19 mouse cellular contexts compared by ENCODE assay signal in the genomic region with DNA sequence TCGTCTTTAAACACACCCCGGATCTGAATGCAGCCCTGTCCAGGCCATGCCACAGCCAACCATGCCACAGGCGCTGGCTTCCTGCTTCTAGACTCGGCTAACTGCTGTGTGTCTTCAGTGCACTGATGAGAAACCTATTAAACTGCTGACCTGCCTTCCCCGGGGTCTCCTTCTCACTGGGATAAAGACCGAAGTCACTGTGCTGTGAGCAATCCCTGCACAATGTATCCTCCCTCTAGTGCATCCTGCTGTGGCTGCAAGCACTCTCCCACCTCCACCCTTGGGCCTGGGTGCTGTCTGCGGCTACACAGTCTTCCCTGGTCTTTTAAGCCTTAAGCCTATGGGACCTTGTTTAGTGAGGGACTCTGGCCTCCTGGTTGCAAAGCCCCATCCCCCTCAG. TPM values are rescaled to one million over a fixed set of nuclear protein-coding genes. Genes with fewer than 3 reads are reported as not detected.
DNase-seq lines count a peak whose midpoint lies in the region; ATAC-seq and TF ChIP-seq lines count a peak whose summit lies in the region.
"Had no signal": no experiment of that assay in that cellular context is flagged by ENCODE, and none has a peak within 500 bp of the region (broad histone marks: within the 10 kb centered on the region; RNA-seq: fewer than 3 reads in every experiment).

No protein-coding gene starts in this region.

- H3K9ac ChIP-seq in forebrain, postnatal 0 days = no peak overlapping the region
- 0 out of 2 replicates have a peak overlapping the region, but pooled peaks have one; percentile 1 for H3K9ac ChIP-seq in intestine, embryonic 16.5 days (ENCODE audit: low read depth, low read length)
- H3K9ac ChIP-seq in intestine, postnatal 0 days (ENCODE audit: low read depth, low read length) = no peak overlapping the region
- no peak overlapping the region; the same call in 1 of the 2 replicates for H3K9ac ChIP-seq in midbrain, embryonic 13.5 days (replicated peaks)

- H3K4me1 ChIP-seq in forebrain, embryonic 10.5 days = peaks cover 24% of the 10 kb centered on the region
- peaks cover 17% of the 10 kb centered on the region; the same call in 1 of the 2 replicates for H3K4me1 ChIP-seq in forebrain, postnatal 0 days (ENCODE audit: insufficient read depth)
- H3K4me1 ChIP-seq in intestine, embryonic 16.5 days (ENCODE audit: control insufficient read depth, insufficient read depth, low read length) = no peaks in the 10 kb centered on the region
- H3K4me1 ChIP-seq in intestine, postnatal 0 days (replicated peaks; ENCODE audit: control insufficient read depth, insufficient read depth, low read length) = no peaks in the 10 kb centered on the region
- H3K4me1 ChIP-seq in midbrain, embryonic 10.5 days = peaks cover 29% of the 10 kb centered on the region
- H3K4me1 ChIP-seq in midbrain, embryonic 13.5 days (replicated peaks) = peaks cover 24% of the 10 kb centered on the region

- H3K27ac ChIP-seq in forebrain, embryonic 10.5 days = 0 out of 2 replicates have a peak overlapping the region, but pooled peaks have one; percentile 44
- H3K27ac ChIP-seq in forebrain, postnatal 0 days (ENCODE audit: low read depth, low read length) = no peak overlapping the region
- no peak overlapping the region for H3K27ac ChIP-seq in intestine, embryonic 16.5 days (ENCODE audit: low read length)
- no peak overlapping the region for H3K27ac ChIP-seq in intestine, postnatal 0 days (ENCODE audit: low read depth, low read length)
- peak overlapping the region; percentile 55; the same call in 1 of the 2 replicates for H3K27ac ChIP-seq in midbrain, embryonic 10.5 days (replicated peaks)
- H3K27ac ChIP-seq in midbrain, embryonic 13.5 days = no peak overlapping the region; the same call in 1 of the 2 replicates
- H3K27ac ChIP-seq: heart, adult 2 months; hindbrain, postnatal 0 days had no signal

- no peaks in the 10 kb centered on the region for H3K27me3 ChIP-seq in forebrain, embryonic 10.5 days (ENCODE audit: poor library complexity, severe bottlenecking)
- H3K27me3 ChIP-seq in forebrain, postnatal 0 days (ENCODE audit: insufficient read depth, low read length) = no peaks in the 10 kb centered on the region
- no peaks in the 10 kb centered on the region for H3K27me3 ChIP-seq in intestine, embryonic 16.5 days (replicated peaks; ENCODE audit: control insufficient read depth, insufficient read depth, low read length)
- no peaks in the 10 kb centered on the region for H3K27me3 ChIP-seq in intestine, postnatal 0 days (replicated peaks; ENCODE audit: control insufficient read depth, insufficient read depth, low read length)
- no peaks in the 10 kb centered on the region for H3K27me3 ChIP-seq in midbrain, embryonic 10.5 days (ENCODE audit: low read depth, poor library complexity, severe bottlenecking)
- no peaks in the 10 kb centered on the region for H3K27me3 ChIP-seq in midbrain, embryonic 13.5 days
- H3K27me3 ChIP-seq: Patski had no signal

- no peak overlapping the region for H3K4me2 ChIP-seq in forebrain, postnatal 0 days (ENCODE audit: low read depth)
- H3K4me2 ChIP-seq in intestine, embryonic 16.5 days (ENCODE audit: low read depth, low read length) = no peak overlapping the region
- H3K4me2 ChIP-seq in intestine, postnatal 0 days (replicated peaks; ENCODE audit: low read depth) = no peak overlapping the region
- H3K4me2 ChIP-seq in midbrain, embryonic 13.5 days (replicated peaks) = no peak overlapping the region

- no peaks in the 10 kb centered on the region for H3K36me3 ChIP-seq in forebrain, embryonic 10.5 days (replicated peaks)
- H3K36me3 ChIP-seq in forebrain, postnatal 0 days (ENCODE audit: insufficient read depth) = no peaks in the 10 kb centered on the region
- no peaks in the 10 kb centered on the region; the same call in 1 of the 2 replicates for H3K36me3 ChIP-seq in intestine, embryonic 16.5 days (ENCODE audit: control insufficient read depth, insufficient read depth, low read length)
- no peaks in the 10 kb centered on the region for H3K36me3 ChIP-seq in intestine, postnatal 0 days (ENCODE audit: control insufficient read depth, insufficient read depth)
- H3K36me3 ChIP-seq in midbrain, embryonic 10.5 days = no peaks in the 10 kb centered on the region
- no peaks in the 10 kb centered on the region for H3K36me3 ChIP-seq in midbrain, embryonic 13.5 days

- H3K4me3 ChIP-seq in forebrain, embryonic 10.5 days = no peak overlapping the region
- H3K4me3 ChIP-seq in forebrain, postnatal 0 days (ENCODE audit: low read depth, low read length) = no peak overlapping the region
- H3K4me3 ChIP-seq in intestine, embryonic 16.5 days (ENCODE audit: low read length) = no peak overlapping the region
- no peak overlapping the region for H3K4me3 ChIP-seq in intestine, postnatal 0 days (ENCODE audit: low read depth, low read length)
- no peak overlapping the region for H3K4me3 ChIP-seq in midbrain, embryonic 10.5 days
- no peak overlapping the region for H3K4me3 ChIP-seq in midbrain, embryonic 13.5 days (replicated peaks)
- H3K4me3 ChIP-seq: heart, adult 2 months had no signal

- H3K9me3 ChIP-seq in forebrain, embryonic 10.5 days = no peaks in the 10 kb centered on the region
- no peaks in the 10 kb centered on the region for H3K9me3 ChIP-seq in forebrain, postnatal 0 days (ENCODE audit: low read length)
- no peaks in the 10 kb centered on the region for H3K9me3 ChIP-seq in intestine, embryonic 16.5 days (ENCODE audit: control insufficient read depth, low read length)
- no peaks in the 10 kb centered on the region for H3K9me3 ChIP-seq in intestine, postnatal 0 days (ENCODE audit: control insufficient read depth)
- no peaks in the 10 kb centered on the region for H3K9me3 ChIP-seq in midbrain, embryonic 10.5 days (replicated peaks)
- H3K9me3 ChIP-seq in midbrain, embryonic 13.5 days = no peaks in the 10 kb centered on the region

- WGBS in forebrain, embryonic 10.5 days = 58% methylated on average over 7 of the region's 7 CpGs
- 65% methylated on average over 7 of the region's 7 CpGs for WGBS in forebrain, postnatal 0 days
- 77% methylated on average over 7 of the region's 7 CpGs for WGBS in intestine, embryonic 16.5 days
- 83% methylated on average over 7 of the region's 7 CpGs for WGBS in intestine, postnatal 0 days
- WGBS in midbrain, embryonic 10.5 days = 56% methylated on average over 7 of the region's 7 CpGs
- WGBS in midbrain, embryonic 13.5 days = 55% methylated on average over 7 of the region's 7 CpGs

- intact Hi-C loops in left cerebral cortex, postnatal 14 days (cut with DNase I) = loop anchor here (5.0 kb wide), 1 partner anchor 103 kb away; a partner anchor contains a TSS

- no peak for DNase-seq in forebrain, embryonic 10.5 days (ENCODE audit: extremely low spot score, low spot score)
- no peak for DNase-seq in forebrain, postnatal 0 days
- no peak for DNase-seq in midbrain, embryonic 10.5 days (ENCODE audit: low spot score)
- no peak for DNase-seq in left cerebral cortex, postnatal 14 days (ENCODE audit: low spot score in 2 of 2)
- DNase-seq: adrenal gland, postnatal 10 days; cerebellum, postnatal 10 days; gastrocnemius, postnatal 10 days; heart, adult 2 months; heart, postnatal 36 days; kidney, adult 8-10 months; layer of hippocampus, postnatal 36 days; liver; thymus, postnatal 36 days had no signal

- TF ChIP-seq CTCF in forebrain, postnatal 0 days (IDR thresholded peaks at IDR 0.05; ENCODE audit: low read depth) = no peak
- TF ChIP-seq CTCF in intestine, postnatal 0 days (IDR thresholded peaks at IDR 0.05; ENCODE audit: low read depth) = no peak

- ATAC-seq in forebrain, postnatal 0 days = no peak
- ATAC-seq in intestine, embryonic 16.5 days = no peak
- ATAC-seq in intestine, postnatal 0 days = no peak
- no peak for ATAC-seq in midbrain, embryonic 13.5 days
- ATAC-seq in megakaryocyte, adult 5-6 weeks (ENCODE audit: poor library complexity, severe bottlenecking) = no peak
- ATAC-seq: Patski had no signal

RNA-seq across cellular contexts. Expression of a gene that starts 50.7 kb away (rescaled TPM):
- polyA plus RNA-seq in forebrain, embryonic 10.5 days (2016; fragmentation: Nextera tagmentation; extraction: Ambion mirVana) = 26.8 and 31.0 TPM in 2 replicates
- total RNA-seq in forebrain, postnatal 0 days (2014; rRNA removed) = 50.3 and 56.2 TPM in 2 replicates
- 55.3 and 58.7 TPM in 2 replicates for polyA plus RNA-seq in forebrain, postnatal 0 days (2015; fragmentation: Nextera tagmentation; extraction: Ambion mirVana)
- 45.1 and 49.6 TPM in 2 replicates for polyA plus RNA-seq in intestine, embryonic 16.5 days (2015; fragmentation: Nextera tagmentation; extraction: Ambion mirVana)
- 45.0 and 46.4 TPM in 2 replicates for polyA plus RNA-seq in intestine, postnatal 0 days (2015; fragmentation: Nextera tagmentation; extraction: Ambion mirVana)
- polyA plus RNA-seq in midbrain, embryonic 10.5 days (2016; fragmentation: Nextera tagmentation; extraction: Ambion mirVana) = 35.2 and 35.8 TPM in 2 replicates
- 57.1 and 58.4 TPM in 2 replicates for polyA plus RNA-seq in midbrain, embryonic 13.5 days (2015; fragmentation: Nextera tagmentation; extraction: Ambion mirVana)
- 31.5 and 41.4 TPM in 2 replicates for total RNA-seq in megakaryocyte, adult 5-6 weeks (2015)
- total RNA-seq in megakaryocyte, adult 5-6 weeks (2017) = 35.1 and 35.9 TPM in 2 replicates
- 10 to 100 TPM; 92.6 to 92.9 TPM for total RNA-seq in left cerebral cortex, postnatal 14 days (2021)

Comparison
In these comparisons a context has a peak if more than half of its experiments do, and no peak if none do; other contexts are left out.
1. H3K27ac ChIP-seq: peak in forebrain, embryonic 10.5 days (single experiment) and midbrain, embryonic 10.5 days (single experiment); none in forebrain, postnatal 0 days (single experiment), intestine, embryonic 16.5 days (single experiment), intestine, postnatal 0 days (single experiment) and midbrain, embryonic 13.5 days (single experiment).